Mouse (Mus musculus): ENCODE measurements around the gene Golga7b.

GRCm38 (mm10) chr19:42284178-42284577 is 36.8 kb downstream of the Golga7b start:
- TF ChIP-seq POLR2A (IDR thresholded peaks at IDR 0.05; ENCODE audit: extremely low read depth, insufficient read depth, low read length) (no peak), CTCF (IDR thresholded peaks at IDR 0.05; ENCODE audit: extremely low read depth, insufficient read depth, low read length) (no peak)

Measured in cortical plate, adult 2 months (tissue).